Mouse (Mus musculus) right cerebral cortex, postnatal 14 days (tissue): ENCODE results near the gene Iqgap2.
A peak's percentile ranks its signal among the peaks of the same experiment; 100 is the strongest.

Experiments used
- DNase-seq: peaks from one replicate; pipeline ENCODE4 v3.0.0; 2022

The Iqgap2 gene

DNA sequence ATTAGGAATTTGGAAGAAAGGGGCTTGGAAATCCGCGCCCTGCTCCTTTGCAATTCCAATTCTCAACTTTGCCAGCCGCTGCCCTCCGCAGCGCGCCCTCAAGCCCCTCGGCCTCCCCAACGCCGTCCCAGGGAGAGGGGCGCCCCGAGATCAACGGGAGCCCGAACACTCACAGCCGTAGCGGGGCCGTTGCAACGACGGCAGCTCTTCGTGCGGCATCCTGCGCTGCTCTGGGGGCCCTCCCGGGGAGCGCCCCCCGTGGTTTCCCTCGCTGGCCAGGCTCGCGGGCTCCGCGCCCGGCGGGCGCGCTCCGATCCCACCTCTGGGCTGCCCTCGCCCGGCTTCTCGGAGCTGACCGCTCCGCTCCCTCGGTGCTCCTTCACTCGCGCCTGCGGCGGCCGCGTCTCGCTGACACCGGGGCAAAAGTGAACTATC lies at the start of gene Iqgap2:
Gene Iqgap2 (minus strand): TSS at position 432 of the 435 bp plus-strand sequence.
- no peak for DNase-seq

DNA sequence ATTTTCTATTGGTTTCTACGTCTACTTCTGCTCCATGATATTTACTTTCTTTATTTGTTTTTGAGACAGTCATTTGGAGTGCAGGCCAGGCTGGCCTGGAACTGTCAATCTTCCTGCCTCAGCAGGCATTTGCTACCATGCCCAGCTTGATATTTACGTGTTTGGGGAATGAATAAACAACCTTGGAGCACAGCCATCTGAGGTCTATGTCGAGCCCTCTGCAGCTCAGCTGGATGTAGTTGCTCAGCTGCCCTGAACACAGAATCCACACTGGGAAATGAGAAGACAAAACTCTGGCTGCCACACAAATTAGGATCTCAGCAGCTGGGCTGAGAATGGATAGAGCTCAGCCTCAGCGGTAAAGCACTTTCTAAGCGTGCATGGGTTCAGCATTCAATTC lies 49.1 kb upstream of the Iqgap2 start:
- no peak for DNase-seq

DNA sequence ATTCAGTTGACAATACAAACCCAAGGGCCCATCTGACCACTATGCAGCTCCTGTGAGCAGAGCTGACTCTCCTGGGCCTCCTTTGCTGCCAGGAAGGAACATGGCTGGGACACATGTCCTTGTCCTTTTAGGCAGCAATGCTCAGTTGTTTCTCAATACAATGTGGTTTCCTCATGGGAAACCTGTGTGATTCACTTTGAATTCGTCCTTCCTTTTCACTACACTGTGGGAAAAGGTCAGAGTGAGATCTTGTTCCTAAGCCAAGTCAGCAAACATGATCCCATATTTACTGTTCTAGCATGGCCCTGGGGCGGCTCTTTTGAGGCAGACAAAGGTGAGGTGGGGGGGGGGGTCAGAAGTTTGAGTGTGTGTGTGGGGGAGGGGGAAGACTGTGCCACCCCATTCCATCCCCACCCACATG lies 32.5 kb upstream of the Iqgap2 start:
- DNase-seq: no peak

DNA sequence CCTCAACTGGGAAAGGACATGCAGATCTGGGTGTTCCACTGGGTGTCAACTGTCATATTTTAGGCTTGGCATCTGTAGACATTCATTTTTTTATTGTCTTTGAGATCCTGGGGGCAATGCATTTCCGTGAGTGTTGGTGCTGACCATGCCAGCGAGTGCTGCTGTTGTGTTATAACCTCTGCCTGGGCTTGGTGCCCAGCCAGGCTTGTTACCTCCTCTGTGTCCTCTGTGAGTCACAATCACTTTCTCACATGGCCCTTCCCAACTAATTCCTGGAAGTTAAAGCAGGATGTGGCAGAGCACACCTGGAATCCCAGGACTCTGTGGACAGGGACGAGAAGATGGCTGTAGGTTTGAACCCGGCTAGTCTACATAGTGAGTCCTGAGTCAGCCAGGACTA lies 30.9 kb upstream of the Iqgap2 start:
- no peak for DNase-seq

DNA sequence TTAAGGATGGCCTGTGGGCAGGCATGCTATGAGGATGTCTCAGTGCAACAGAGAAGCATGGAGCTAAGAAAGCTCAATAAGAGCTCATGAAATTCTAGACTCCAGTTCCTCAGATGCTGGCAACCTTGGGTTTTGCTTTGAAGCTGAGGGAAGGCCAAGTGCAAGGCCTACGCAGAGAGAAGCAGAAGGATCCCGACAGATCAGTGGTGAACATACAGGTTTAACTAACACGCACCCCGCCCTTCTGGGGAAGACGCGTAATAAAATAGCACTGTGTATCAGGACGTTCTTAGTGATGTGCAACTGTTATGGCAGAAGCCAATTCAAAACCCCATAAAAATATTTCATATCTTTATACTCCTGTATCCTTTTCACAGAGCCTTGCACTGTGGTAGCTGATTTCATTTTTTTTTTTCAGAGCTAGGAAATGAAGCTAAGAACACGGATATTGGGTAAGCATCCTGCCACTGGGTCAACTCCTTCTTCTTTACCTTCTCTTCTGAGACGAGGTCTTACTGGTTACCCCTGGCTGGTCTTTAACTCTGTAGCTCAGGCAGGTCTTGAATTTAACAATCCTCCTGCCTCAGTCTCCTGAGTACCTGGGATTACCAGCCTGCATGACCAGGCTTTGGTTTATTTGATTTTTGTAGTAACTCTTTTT lies 27.0 kb upstream of the Iqgap2 start:
- DNase-seq: no peak

DNA sequence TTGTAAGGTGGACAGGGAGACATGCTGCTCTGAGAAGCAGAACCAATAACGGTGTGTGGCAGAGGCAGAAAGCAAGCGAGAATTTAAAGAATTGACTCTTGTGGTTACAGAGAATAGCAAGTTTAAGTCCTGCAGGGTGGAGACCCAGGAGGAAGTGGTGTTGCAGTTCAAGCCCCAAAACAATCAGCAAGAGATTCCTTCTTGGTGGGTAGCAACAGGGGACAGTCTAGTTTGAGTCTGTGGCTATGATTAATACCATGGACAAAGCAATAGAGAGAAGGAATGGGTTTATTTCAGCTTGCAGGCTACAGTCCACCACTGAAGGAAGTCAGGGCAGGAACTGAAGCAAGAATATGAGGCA lies 21.3 kb upstream of the Iqgap2 start:
- no peak for DNase-seq

DNA sequence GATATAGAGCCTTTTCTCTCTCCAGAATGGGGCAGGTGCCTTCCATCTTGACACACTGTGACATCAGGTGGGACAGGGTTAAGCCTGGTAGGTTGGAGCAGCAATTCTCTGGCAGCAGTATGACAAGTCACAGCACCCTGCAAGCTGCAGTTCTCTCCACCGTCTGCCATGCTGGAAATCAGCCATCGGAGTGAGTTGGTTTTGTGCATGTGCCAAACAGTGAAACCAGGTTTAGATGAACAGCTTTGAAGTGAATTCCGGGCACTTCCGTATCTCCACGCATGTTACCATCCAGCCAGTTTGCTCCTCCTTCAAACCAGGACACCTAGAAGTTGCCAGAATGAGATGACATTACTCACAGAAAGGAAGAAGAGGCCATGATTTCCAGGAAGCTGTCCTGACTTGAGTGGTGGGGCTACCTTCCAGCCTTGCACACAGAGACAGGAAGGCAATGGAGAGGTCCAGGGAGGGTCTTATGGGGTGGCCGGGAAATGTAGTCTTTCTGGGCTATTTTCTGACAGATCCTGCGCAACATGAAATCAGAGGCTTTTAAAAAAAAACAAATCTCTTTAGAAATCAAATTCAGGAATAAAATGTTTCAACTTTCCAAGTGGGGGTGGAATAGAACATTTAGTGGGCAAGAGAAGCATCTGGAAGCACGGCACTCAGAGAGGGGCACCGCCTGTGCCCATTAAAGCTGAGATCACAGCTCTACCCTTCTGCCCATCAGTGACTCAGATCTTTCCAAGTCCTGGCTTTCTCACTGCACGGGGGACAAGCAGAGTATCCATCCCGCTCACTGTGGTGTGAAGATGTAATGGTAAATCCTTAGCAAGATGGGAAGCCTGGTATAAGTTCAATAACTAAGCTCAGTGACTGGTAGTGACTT lies 20.7 kb upstream of the Iqgap2 start:
- peak; percentile 51 for DNase-seq

DNA sequence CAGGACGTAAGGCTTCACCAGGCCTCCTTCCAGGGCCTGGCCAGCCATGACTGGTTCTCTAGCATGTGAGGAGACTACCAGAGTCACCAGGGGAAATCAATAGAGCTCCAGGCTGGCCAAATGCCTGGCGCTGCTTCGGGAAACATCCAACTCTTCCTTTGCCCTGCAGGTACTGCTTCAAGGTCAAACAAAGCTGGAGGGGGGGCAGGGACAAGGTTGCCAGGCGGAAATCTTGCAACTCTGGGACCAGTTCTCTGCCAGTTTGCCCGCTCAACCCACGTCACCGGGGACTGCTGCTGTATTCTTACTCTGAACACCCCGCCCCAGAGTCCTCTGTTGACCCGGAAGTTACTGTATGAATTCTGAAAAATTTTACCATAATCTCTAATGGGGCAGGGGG lies 18.5 kb upstream of the Iqgap2 start:
- DNase-seq: no peak

DNA sequence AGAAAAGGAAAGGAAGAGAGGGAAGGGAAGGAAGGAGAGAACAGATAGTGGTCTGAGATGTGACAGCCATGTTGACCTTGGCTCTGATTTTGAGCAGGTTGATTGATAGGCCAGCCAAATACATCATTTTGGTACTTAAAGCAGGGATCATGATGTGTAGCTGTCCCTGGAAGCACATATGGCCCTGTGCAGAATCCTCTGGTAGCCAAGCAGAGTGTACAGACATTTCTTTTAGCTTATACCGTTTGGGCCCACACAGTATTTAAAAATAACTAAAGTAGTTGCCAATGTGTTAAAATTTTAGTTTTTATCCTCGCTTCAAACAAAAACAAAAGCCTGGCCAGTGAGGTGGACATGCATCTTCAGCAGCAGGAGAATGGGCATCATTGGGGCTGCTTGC lies 17.5 kb upstream of the Iqgap2 start:
- DNase-seq: no peak

DNA sequence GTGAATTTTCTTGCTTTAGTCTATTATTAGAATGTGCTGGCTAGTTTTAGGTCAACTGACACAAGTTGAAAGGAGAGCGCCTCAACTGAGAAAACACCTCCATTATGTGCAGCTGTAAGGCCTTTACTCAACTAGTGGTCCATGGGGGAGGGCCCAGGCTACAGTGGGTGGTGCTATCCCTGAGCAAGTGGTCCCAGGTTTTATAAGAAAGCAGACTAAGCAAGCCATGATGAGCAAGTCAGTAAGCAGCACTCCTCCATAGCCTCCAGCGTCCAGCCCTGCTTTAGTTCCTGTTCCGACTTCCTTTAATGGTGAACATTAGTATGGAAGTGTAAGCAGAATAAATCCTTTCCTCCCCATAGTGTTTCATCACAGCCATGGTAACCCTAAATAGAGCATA lies 11.0 kb upstream of the Iqgap2 start:
- no peak for DNase-seq

DNA sequence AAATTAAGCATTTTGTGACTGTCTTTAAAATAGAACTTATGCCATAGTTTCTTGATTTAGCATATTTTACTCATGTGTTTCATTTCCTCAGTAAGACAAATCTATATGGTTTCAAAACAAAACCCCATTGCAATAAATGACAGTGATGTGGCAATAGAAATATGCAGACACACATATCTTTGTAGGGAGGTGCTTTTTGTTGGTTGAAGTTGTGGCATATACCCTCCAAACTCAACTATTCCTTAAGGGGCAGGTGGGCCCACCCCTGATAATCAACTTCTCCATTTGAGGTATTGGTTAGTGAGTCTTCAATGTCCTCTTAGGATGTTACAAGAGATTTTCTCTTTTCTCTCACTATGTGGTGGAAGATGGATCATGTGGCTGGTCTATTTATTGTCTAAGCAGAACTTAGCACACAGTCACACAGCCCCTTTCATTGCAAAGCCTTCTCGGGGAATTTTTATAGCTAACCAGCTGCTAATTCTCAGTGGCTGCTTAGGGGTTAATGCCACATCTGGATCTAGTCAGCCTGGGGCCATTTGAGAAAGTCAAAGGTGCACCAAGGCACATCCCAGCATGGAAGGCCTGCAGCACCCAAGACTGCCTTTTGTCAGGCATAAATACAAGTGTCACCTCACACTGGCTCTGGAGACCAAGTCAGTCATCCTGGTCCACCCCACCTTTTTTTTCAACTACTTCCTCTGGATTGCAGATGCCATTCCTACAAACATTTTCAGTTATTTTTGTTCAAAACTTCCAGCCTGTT lies 8.3 kb upstream of the Iqgap2 start:
- no peak for DNase-seq

DNA sequence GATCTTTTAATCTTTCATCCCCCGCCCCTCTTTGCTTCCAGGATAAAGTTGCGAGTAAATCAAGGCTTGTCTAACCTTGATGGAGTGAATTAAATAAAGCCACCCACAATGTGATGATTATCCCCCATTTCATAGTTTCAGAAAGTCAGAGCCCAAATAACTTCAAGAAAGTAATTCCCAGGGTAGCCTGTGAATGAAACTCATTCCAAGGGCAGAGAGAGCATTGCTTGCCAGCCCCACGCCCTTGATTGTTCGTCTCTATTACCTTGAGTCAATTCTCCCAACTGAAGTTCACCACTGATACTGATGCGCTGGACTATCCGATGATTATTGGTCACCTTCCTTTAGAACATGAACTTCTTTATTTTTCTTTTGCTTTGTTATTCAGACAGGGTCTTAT lies 4.8 kb upstream of the Iqgap2 start:
- DNase-seq: no peak

DNA sequence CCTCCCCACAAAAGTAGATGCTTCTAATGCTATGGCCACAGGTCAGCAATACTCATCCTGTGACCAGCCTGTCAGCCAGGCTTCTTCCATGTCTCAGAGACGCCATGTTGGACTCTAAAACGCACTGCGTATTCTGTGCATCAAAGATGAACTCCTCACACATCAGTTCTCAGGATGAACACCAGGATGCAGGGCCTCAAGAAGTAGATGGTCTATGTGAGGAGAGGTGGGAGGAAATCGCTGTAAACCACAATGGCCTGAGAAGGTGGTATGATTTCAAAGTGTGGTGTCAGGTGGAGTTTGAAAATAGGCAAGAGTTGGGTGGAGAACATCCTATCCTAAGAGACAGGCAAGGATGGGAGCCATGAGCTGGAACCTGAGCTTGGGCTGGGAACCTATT lies 1.4 kb upstream of the Iqgap2 start:
- DNase-seq: no peak

DNA sequence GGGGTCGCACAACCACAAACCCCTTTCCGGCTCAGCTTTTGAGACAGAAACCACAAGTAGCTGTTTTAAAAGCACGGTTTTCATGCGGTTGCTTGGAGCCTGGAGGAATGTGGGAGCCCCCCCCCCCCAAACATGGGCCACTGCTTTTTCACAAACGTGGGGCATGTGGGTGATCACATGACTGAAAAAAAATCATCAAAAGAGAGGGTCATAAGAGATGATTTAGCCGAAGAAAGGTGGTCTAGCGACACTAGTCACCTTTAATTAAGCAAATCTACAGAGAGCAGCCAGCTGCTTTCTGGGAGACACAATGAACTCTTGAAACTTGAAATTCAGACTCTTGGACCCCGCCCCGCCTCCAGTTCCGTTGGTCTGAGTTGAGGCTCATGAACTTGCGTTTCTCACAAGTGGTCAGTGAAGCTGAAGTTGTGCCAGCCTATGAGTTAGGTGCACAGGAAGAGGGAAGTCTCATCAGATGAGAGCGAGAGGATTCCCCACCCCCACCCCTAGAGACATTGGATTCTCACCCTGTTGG lies 956 bp upstream of the Iqgap2 start:
- DNase-seq: no peak

DNA sequence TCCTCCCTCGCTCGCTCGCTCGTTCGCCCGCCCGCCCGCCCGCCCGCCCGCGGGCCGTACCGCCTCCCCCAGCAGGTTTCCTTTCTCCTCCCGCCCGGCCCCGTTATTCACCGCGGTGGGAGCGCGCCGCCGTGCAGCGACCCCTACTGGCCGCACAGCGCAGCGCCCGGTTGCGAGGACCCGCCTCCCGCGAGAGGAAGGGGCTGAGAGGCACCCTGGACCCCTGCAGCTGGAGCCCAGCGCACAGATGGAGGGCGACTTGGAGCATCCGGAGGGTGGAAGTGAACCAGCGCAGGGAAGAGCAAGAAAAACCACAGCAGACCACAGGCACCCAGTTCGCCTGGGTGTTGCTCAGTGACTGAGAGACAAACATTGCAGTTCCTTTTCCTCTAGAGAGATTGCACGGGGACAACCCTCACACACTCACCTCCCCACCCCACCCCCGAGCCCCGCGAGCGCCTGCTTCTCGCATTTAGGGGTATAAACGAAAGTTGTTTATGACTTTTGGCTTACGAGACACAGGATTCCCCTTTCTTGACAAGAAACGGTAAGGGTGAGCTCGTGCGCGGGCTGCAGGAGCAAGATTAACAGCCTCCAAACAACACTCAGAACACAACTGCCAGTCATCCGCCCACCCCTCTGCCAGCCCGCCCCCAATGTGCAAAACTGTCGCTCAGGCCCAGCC lies 346 bp upstream of the Iqgap2 start:
- DNase-seq: peak; percentile 70

DNA sequence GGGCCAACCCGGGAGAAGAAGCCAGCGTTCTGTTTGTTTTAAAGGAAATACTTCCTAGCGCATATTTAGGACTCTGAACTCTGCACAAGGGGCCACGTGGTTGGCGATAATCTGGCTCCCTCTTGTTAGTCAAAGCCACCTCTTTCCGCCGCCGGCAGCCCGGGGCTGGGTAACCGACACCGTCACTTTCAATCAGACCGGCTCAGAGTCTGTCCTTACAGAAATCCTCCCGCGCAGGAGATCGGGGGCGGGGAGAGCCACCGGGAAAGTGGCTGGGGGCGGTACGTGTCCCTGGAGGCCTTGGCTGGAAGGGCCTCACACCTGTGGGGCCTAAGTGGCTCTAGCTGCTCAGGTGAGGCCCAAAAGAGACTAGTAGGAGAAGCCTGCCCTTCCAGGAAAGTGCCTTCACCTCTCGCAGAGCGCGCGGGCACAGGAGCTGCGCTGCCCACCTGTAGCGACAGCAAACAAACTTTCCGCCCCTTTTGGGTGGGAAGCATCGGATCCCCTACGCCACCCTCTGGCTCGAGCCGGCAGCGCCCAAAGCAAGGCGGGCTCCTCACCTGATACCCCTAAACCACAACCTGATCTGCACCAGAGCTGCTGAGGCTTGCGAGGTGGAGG lies 761 bp downstream of the Iqgap2 start:
- peak; percentile 38 for DNase-seq

DNA sequence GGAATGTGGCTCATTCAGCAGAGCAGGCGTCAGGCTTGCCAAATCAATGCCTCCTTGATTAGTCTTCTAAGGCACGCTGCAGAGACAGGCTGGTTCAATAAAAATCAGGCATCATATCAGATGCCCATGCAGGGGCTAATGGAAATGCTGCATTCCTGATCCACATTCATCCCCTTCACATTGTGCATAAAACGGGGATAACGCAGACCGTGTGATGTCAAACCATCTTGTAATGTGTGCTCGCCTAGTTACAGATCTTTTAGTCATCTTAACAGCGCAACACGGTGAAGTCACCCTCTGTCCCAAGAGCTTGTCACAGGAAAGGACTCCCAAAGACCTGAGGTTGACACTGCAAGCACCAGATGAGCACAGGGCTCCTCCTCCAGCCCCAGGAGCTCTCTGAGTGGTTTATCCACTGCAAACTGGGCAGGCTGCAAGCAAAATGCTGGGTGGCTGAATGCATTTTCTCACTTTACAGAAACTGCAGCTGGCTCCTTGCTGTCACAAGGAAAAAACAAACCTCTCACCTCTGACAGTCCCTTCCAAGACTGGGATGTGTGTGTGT lies 1.7 kb downstream of the Iqgap2 start:
- DNase-seq: no peak

DNA sequence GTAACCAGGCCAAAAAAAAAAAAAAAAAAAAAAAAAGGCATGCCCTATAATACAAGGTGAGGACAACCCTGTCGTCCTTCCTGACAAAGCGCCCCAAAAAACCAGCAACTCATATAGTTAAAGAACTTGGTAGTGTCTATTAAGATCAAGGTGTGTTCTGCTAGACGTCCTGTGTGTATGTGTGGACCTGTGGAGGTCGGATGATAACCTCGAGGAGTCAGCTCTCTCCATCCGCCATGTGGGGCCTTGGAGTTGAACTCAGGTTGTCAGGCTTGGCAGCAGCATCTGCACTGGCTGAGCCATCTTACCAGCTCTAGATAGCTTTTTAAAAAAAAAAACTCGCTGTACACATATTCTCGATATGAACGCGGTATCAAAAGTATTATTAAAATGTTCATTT lies 2.4 kb downstream of the Iqgap2 start:
- no peak for DNase-seq

DNA sequence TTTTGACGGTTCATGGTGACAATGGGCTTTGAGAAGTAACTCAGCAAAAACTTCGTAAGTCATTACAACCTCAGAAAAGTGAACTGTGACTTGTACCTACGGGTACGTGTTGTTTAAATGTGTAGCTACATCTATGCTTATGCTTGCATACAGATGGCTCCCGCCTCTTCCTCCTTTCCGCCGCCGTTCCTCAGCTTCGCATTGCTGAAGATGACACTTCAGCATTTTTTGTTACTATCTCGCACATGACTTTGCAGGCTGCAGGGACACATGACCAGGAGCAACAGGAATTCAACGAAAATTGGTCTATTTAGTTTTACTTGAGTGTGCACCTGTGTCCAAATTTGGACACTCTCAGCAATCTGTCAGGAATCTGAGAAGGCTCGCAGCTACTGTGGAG lies 3.1 kb downstream of the Iqgap2 start:
- DNase-seq: no peak

DNA sequence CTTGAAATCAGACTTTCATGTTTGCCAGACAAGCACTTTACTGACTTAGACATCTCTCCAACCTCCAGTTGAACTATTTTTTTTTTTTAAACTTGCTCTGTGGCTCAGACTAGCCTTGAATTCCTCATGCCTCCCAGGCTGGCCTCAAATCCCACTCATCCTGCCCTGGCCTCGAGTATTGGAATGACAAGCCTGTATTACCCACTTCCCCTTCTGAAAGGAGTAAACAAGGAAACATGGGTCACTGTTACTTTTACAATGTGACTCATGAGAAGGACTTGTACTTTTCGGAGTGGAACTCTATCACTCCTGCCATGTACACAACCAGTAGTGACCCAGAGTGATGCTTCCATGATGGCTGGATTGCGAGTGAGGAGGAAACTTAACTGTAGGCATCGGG lies 3.6 kb downstream of the Iqgap2 start:
- no peak for DNase-seq

DNA sequence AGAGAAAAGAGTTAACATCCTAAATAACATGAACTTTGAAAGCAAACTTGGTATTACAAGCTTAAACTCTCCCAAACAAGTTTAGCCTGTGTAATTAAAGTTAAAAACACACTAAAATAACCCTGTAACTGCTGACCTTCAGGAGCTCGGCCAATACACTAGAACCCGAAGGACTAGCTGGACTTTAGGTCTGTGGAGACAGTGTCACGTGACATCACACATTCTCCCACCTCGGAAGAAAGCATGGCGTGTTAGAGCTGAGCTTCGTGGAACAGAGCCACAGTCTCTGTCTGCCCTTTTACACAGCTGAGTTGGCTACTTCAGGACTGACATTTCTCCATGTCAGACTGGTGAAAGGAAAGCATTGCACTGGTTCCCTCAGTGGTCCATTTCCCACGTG lies 4.3 kb downstream of the Iqgap2 start:
- DNase-seq: no peak

DNA sequence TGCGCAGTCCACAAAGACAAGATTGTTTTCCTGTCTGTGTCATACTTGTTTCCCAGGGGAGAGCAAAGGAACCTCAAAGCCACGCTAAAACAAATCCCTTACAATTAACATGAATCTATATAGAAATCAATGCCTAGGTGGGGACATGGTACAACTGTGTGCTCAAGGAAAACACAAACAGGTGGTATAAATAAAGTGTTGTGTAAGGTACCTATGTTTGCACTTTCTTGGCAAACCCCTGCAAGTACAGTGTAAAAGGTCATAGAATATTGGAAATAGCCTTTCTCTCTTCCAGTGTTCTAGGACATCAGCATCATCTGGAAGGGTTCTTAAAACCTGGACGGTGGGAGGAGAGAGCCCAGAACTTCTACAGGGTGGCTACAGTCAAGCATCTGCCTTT lies 7.3 kb downstream of the Iqgap2 start:
- no peak for DNase-seq
